Mouse (Mus musculus) activated CD4-positive, CD25-positive, alpha-beta regulatory T cell, adult 9 weeks (primary cell): Measurements from ENCODE around the gene Dusp8. TPM values are rescaled to one million over a fixed set of nuclear protein-coding genes. Genes with fewer than 3 reads are reported as not detected.

Experiments used
- polyA plus RNA-seq: library from polyadenylated mRNA; unstranded; fragments of 100-300 nt; shearing (Covaris generic); gene quantifications from one replicate; pipeline ENCODE4 v1.2.1, GENCODE M21; 2017

Dusp8 gene
- polyA plus RNA-seq: not detected

DNA sequence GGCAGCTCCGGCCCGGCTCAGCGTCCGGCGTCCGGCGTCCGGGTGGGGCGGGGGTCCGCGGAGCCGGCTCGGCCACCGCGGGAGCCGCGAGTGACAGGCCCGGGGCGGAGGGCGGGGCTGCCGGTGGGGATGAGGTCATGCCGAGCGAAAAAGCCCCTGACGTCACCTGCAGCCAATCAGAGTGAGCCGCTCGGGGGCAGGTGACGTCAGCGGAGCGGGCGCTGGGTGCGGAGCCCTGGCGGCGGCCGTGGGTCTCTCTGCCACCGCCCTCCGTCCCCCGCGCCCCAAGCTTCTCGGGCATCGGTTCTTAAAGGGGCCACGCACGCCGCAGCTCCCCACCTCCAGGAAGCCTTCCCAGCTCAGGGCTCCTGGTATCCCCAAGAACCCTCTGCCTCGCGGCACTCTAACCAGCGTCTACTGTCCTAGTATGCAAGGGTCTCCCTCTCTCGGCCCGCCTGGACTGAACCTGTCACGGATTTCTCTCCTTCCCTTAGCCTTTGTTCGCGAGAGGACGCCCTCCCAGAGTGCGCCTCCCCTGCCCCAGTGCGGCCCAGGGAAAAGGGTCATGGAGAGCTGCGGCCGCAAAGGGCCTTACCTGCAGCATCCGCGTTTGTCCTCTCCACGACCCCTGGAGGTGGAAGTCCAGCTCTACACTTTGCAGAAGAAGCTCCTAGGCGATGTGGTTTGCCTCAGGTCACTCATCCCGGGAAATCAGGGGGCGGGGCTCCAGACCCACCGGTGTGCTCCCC lies at the start of gene Dusp8:
TSS of gene Dusp8 (minus strand) at position 661 of the 749 bp plus-strand sequence.

DNA sequence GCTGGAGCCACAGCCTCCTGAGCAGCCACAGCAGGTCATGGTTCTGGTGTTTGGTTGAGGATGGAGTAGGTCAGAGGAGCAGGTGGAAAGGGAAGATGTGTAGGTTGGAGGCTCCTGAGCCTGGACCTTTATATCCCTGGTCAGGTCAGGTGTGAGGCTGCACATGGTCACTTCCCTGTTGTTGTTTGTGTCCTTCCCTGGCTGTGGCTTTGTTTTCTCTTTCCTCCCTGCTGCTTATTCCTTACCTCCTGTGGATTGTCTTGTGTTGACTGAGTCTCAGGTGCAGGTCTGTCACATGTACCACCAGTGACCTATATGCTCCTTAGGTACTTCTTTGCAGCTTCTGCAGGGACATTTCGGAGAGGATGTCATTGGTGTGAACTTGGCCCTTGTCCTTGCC lies 48.9 kb upstream of the Dusp8 start, which contains the start of gene Gm45337:
TSS of gene Gm45337 (minus strand) at position 101 of the 400 bp plus-strand sequence.

DNA sequence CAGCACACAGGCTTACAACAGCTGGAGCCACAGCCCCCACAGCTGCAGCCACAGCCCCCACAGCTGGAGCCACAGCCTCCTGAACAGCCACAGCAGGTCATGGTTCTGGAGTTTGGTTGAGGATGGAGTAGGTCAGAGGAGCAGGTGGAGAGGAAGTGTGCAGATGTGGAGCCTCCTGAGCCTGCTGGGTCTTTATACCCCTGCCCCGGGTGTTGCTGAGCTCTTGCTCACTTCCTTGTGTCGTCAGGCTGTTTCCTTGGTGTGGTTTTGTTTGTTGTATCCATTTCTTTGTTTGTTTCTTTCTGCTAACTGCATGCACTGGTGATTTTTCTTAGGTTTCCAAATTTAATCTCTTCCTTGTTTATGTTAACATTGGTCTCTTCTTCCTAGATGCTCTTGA lies 40.3 kb upstream of the Dusp8 start, which contains the start of gene Gm39115:
TSS of gene Gm39115 (minus strand) at position 101 of the 400 bp plus-strand sequence.

DNA sequence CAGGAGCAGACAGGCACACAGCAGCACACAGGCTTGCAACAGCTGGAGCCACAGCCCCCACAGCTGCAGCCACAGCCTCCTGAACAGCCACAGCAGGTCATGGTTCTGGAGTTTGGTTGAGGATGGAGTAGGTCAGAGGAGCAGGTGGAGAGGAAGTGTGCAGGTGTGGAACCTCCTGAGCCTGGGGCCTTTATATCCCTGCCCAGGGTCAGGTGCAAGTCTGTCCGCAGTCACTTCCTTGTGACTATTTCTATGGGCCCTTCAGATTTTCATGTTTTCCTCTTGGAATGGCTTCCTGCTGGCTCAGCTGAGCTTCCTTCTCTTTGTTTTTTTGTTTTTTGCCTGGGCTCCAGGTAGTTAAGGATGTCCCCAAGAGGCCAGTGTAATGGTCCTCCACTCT lies 25.0 kb upstream of the Dusp8 start, which contains the start of gene Gm45618:
TSS of gene Gm45618 (minus strand) at position 101 of the 400 bp plus-strand sequence.

DNA sequence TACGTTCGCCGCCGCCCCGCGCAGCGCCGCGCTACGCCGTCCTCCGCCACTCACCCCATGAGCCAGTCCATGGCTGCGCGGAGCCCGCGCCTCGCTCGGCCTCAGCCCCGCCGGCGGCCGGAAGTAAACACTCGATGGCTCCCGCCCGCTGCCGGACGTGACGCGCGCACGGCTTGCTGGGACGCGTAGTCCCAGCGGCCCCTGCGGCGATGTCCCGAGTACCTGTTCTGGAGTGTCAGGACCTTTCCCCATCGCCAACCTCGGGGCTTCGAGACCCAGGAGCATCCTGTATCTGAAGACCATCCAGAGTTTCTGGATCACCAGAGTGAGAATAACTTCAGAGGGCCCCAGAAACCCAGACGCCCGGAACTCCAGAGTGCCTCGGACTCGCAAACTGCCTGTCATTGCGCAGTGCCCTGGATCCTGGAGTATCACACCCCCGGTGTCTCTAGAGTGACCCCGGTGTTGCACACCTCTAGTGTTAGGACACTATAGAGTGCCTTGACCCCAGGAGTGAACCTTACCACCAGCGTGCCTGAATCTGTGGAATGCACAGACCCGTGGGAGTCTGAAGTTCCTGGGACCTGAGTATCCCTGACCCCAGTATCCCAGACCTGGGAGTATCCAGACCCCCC lies 34.6 kb downstream of the Dusp8 start, which contains the start of gene Mob2:
TSS of gene Mob2 (minus strand) at position 135 of the 635 bp plus-strand sequence.

Other genes starting within 250 kb of the Dusp8 start
- 48.8 TPM for gene Tollip, start 177.3 kb downstream of the Dusp8 start, polyA plus RNA-seq
- gene Brsk2, start 146.1 kb downstream of the Dusp8 start, polyA plus RNA-seq: 0.76 TPM
- gene Mob2, start 34.8 kb downstream of the Dusp8 start, polyA plus RNA-seq: 79.6 TPM
- gene Gm45618, start 24.9 kb upstream of the Dusp8 start, polyA plus RNA-seq: not detected
- gene Gm39115, start 40.2 kb upstream of the Dusp8 start, polyA plus RNA-seq: not detected
- not detected for gene Gm45337, start 48.8 kb upstream of the Dusp8 start, polyA plus RNA-seq
- not detected for gene Gm29735, start 61.3 kb upstream of the Dusp8 start, polyA plus RNA-seq
- not detected for gene Gm4553, start 69.9 kb upstream of the Dusp8 start, polyA plus RNA-seq
- not detected for gene Krtap5-2, start 80.2 kb upstream of the Dusp8 start, polyA plus RNA-seq
- not detected for gene Gm10153, start 94.5 kb upstream of the Dusp8 start, polyA plus RNA-seq
- gene Krtap5-3, start 105.5 kb upstream of the Dusp8 start, polyA plus RNA-seq: not detected
- gene Gm7579, start 116.0 kb upstream of the Dusp8 start, polyA plus RNA-seq: not detected
- gene Krtap5-5, start 134.1 kb upstream of the Dusp8 start, polyA plus RNA-seq: not detected
- gene Gm40460, start 145.2 kb upstream of the Dusp8 start, polyA plus RNA-seq: not detected
- not detected for gene Gm2431, start 162.5 kb upstream of the Dusp8 start, polyA plus RNA-seq
- not detected for gene Gm4559, start 178.5 kb upstream of the Dusp8 start, polyA plus RNA-seq
- not detected for gene Krtap5-1, start 201.3 kb upstream of the Dusp8 start, polyA plus RNA-seq
- gene Krtap5-4, start 207.7 kb upstream of the Dusp8 start, polyA plus RNA-seq: not detected